Mouse (Mus musculus): ENCODE measurements at regions not wholly inside any gene's neighbourhood (a gene's known extent, or its start where the extent isn't known, plus 50 kb on each side); places are given as distances from the start of the nearest gene placed in this dataset.

DNA sequence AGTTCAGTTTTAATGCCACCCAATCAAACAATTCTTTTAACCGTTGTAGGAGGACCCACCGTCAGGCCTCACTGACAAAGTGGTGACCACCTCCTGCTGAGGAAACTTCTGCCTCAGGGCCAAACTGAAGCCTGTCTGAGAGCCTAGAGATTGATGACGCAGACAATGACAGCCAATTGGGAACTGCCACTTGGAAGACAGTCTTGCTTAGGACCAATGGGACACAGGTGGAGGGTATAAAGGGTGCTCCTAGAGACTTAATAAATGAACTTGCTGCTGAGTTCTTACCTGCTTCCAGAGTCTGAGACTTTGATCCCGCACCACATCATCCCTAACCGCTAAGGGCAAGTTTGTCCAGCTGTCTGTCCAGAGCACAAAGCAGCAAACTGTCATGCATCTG, 80.0 kb downstream of the Tbx4 start:
- DNase-seq: no peak

DNA sequence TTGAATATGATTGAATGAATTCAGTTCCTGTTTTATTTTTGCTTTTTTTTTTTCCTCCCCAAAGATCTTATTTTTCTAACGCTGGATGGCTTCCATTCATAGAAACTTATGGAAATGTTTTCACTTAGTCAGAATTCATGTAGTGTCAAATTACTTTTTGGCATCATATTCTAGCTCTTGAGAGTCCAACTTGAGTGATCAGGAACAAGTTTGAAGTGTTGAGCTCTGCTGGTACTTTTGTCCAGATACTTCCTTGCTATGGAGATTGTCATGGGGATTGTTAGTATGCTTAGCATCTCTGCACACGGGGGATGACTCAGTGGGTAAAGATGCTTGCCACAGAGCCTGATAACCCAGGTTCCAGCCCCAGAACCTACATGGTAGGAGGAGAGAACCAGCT, 84.1 kb downstream of the Tbx4 start:
- no peak for DNase-seq

GRCm38 (mm10) chr11:85972385-85972784, 86.2 kb downstream of the Tbx4 start:
- DNase-seq: peak; percentile 30

DNA sequence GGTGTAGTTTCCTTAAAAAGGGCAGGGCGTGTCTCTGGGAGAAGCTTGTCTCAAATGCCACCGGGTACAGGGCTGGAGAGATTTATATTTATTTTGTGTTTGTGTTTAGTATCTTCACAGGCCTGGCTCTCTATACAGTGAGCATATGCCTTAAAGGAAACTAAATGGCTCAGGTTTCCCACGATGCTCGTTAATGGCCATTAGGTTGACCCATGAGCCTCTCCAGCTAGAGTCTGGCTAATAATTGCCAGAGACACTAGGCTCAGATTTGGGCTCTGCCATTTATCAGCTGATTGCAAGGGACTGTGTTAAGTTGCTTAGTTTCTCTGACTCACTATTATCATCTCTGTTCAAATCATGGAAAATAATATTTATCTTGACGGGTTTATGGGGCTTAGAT, 87.5 kb downstream of the Tbx4 start:
- DNase-seq: no peak

GRCm38 (mm10) chr11:85976693-85977434, 90.6 kb downstream of the Tbx4 start:
- no peak for DNase-seq

- DNase-seq: no peak
These were observed 94.2 kb downstream of the Tbx4 start for GRCm38 (mm10) chr11:85980388-85980787.

DNA sequence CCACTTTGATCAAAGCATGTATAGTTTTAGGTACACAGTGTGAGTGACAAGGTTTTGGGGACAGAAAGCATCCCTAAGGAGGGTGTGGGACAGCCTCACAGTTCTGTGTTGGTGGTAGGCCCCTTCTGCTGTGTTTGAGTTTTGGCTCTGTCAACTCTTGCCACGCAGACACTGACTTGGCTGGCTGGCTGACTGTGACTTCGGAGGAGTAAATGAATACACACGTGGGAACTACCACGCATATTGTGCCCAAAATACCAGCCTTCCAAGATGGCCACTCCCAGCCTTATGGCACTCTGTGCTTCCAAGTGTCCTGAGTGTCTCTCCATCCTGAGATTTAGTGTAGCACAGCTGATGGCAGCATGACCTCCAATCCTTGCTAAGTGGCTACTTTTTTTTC, 95.3 kb downstream of the Tbx4 start:
- DNase-seq: no peak

GRCm38 (mm10) chr11:85986338-85986737, 100.1 kb downstream of the Tbx4 start:
- no peak for DNase-seq

DNA sequence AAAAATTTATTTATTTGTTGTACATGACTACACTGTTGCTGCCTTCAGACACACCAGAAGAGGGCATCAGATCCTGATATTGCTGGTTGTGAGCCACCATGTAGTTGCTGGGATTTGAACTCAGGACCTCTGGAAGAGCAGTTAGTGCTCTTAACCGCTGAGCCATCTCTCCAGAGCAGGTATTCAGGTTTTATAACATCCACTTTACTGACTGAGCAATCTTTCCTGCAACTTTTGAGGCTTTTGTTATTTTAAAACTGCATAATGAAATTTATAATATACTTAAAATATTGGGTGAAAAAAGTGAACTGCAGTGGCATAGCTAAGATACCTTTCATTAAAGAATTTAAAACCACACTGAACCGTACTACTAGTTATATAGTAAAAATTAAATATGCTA, 101.0 kb downstream of the Tbx4 start:
- no peak for DNase-seq

- DNase-seq: no peak
These were observed 103.3 kb downstream of the Tbx4 start for GRCm38 (mm10) chr11:85989536-85989935.

- DNase-seq: no peak
These were observed 103.8 kb downstream of the Tbx4 start for GRCm38 (mm10) chr11:85989940-85990493.

DNA sequence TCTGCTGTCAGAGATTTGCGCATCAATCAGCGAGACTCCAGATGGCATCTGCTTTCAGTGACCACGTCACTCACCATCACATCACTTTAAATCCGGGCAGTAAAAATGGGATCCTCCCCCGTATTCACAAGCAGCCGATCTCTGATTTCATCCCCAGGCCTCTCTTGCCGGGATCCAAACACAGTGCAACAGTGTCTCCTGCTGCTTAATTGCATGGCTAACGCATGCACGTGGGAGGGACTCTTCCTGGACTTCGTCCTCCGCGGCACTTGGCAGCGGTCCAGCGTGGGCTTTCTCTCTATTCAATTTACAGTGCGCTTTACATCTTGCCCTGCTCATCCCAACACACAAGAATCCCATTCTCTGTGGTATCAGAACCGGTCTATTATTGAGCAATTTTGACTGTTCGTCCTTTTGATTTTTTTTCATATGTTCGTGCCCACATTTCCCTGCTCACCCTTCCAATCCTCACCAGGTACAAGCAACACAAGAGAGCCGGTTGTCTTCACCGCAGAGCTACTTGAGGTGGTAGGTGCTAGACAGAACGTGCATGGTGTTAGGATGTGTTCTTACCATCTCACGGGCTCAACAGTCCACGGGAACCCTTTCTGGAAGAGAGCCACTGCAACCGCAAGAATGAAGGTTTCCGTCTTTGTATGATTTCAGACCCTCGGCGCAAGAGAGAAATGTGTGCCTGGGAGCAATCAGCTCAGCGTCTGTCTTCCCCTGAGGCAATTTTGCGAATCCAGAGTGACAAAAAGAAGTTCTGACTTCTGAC, 109.3 kb downstream of the Tbx4 start:
- no peak for DNase-seq

- DNase-seq: no peak
These were observed 110.5 kb downstream of the Tbx4 start for GRCm38 (mm10) chr11:85996686-85997085.

- no peak for DNase-seq
These were observed 117.1 kb downstream of the Tbx4 start for GRCm38 (mm10) chr11:86003341-86003740.

- DNase-seq: no peak
These were observed 119.1 kb downstream of the Tbx4 start for GRCm38 (mm10) chr11:86005284-86005683.

- no peak for DNase-seq
These were observed 119.8 kb downstream of the Tbx4 start for GRCm38 (mm10) chr11:86005899-86006445.

GRCm38 (mm10) chr11:86006859-86007258, 120.6 kb downstream of the Tbx4 start:
- DNase-seq: no peak

All from cerebellum, adult 8-10 months (tissue).